Mouse (Mus musculus): Measurements from ENCODE around the gene Klk8. TPM values are rescaled to one million over a fixed set of nuclear protein-coding genes. Genes with fewer than 3 reads are reported as not detected.

Klk8 gene
- polyA plus RNA-seq, 1 experiment: not detected

- Histone ChIP-seq H3K4me1 (ENCODE audit: control insufficient read depth, insufficient read depth, low read length) (no peaks in the 10 kb centered on the region), H3K27ac (ENCODE audit: insufficient read depth, low read depth, low read length) (no peak overlapping the region), H3K4me3 (ENCODE audit: insufficient read depth, low read depth, low read length) (no peak overlapping the region)
- 53% methylated on average over 6 of the region's 6 CpGs for WGBS
- TF ChIP-seq CTCF (IDR thresholded peaks at IDR 0.05; ENCODE audit: insufficient read depth, low read depth, low read length) (no peak), POLR2A (IDR thresholded peaks at IDR 0.05; ENCODE audit: insufficient read depth, low read depth, low read length) (no peak)
These were observed 22.6 kb upstream of the Klk8 start for GRCm38 (mm10) chr7:43774802-43775201.

GRCm38 (mm10) chr7:43775311-43776057, 21.9 kb upstream of the Klk8 start:
- TF ChIP-seq POLR2A (IDR thresholded peaks at IDR 0.05; ENCODE audit: insufficient read depth, low read depth, low read length): no peak
- no peak for TF ChIP-seq CTCF (IDR thresholded peaks at IDR 0.05; ENCODE audit: insufficient read depth, low read depth, low read length)
- WGBS: 64% methylated on average over 7 of the region's 7 CpGs
- Histone ChIP-seq H3K27ac (ENCODE audit: insufficient read depth, low read depth, low read length) (no peak overlapping the region), H3K4me3 (ENCODE audit: insufficient read depth, low read depth, low read length) (no peak overlapping the region), H3K4me1 (ENCODE audit: control insufficient read depth, insufficient read depth, low read length) (peaks cover 3% of the 10 kb centered on the region; the same call in 1 of the 2 replicates)

GRCm38 (mm10) chr7:43776506-43776905, 20.9 kb upstream of the Klk8 start:
- WGBS: 90% methylated on average over 5 of the region's 5 CpGs
- Histone ChIP-seq H3K4me1 (ENCODE audit: control insufficient read depth, insufficient read depth, low read length) (peaks cover 8% of the 10 kb centered on the region; the same call in 1 of the 2 replicates), H3K4me3 (ENCODE audit: insufficient read depth, low read depth, low read length) (no peak overlapping the region), H3K27ac (ENCODE audit: insufficient read depth, low read depth, low read length) (no peak overlapping the region)
- no peak for TF ChIP-seq CTCF (IDR thresholded peaks at IDR 0.05; ENCODE audit: insufficient read depth, low read depth, low read length)
- TF ChIP-seq POLR2A (IDR thresholded peaks at IDR 0.05; ENCODE audit: insufficient read depth, low read depth, low read length): no peak

GRCm38 (mm10) chr7:43777423-43777822, 20.0 kb upstream of the Klk8 start:
- Histone ChIP-seq H3K4me3 (ENCODE audit: insufficient read depth, low read depth, low read length) (no peak overlapping the region), H3K4me1 (ENCODE audit: control insufficient read depth, insufficient read depth, low read length) (peaks cover 8% of the 10 kb centered on the region; the same call in 1 of the 2 replicates), H3K27ac (ENCODE audit: insufficient read depth, low read depth, low read length) (no peak overlapping the region)
- WGBS: 87% methylated on average over 12 of the region's 12 CpGs
- TF ChIP-seq CTCF (IDR thresholded peaks at IDR 0.05; ENCODE audit: insufficient read depth, low read depth, low read length) (no peak), POLR2A (IDR thresholded peaks at IDR 0.05; ENCODE audit: insufficient read depth, low read depth, low read length) (no peak)

GRCm38 (mm10) chr7:43778176-43778970, 19.0 kb upstream of the Klk8 start:
- TF ChIP-seq POLR2A (IDR thresholded peaks at IDR 0.05; ENCODE audit: insufficient read depth, low read depth, low read length): no peak
- TF ChIP-seq CTCF (IDR thresholded peaks at IDR 0.05; ENCODE audit: insufficient read depth, low read depth, low read length): no peak
- Histone ChIP-seq H3K4me1 (ENCODE audit: control insufficient read depth, insufficient read depth, low read length) (peaks cover 12% of the 10 kb centered on the region), H3K27ac (ENCODE audit: insufficient read depth, low read depth, low read length) (no peak overlapping the region), H3K4me3 (ENCODE audit: insufficient read depth, low read depth, low read length) (no peak overlapping the region)
- 91% methylated on average over 10 of the region's 10 CpGs for WGBS

GRCm38 (mm10) chr7:43780241-43780640, 17.1 kb upstream of the Klk8 start:
- Histone ChIP-seq H3K4me3 (ENCODE audit: insufficient read depth, low read depth, low read length) (no peak overlapping the region), H3K27ac (ENCODE audit: insufficient read depth, low read depth, low read length) (no peak overlapping the region), H3K4me1 (ENCODE audit: control insufficient read depth, insufficient read depth, low read length) (peaks cover 12% of the 10 kb centered on the region)
- WGBS: 46% methylated on average over 6 of the region's 6 CpGs
- TF ChIP-seq CTCF (IDR thresholded peaks at IDR 0.05; ENCODE audit: insufficient read depth, low read depth, low read length) (no peak), POLR2A (IDR thresholded peaks at IDR 0.05; ENCODE audit: insufficient read depth, low read depth, low read length) (no peak)

GRCm38 (mm10) chr7:43780746-43781145, 16.6 kb upstream of the Klk8 start, which contains the start of gene Klk10:
TSS of gene Klk10 (plus strand) at chr7:43781035.
- H3K4me1 ChIP-seq (ENCODE audit: control insufficient read depth, insufficient read depth, low read length): peaks cover 12% of the 10 kb centered on the region
- no peak within 1 kb of the TSS for H3K4me3 ChIP-seq (ENCODE audit: insufficient read depth, low read depth, low read length)
- 39% methylated on average over 5 of the region's 5 CpGs for WGBS
- TF ChIP-seq POLR2A (IDR thresholded peaks at IDR 0.05; ENCODE audit: insufficient read depth, low read depth, low read length) (no peak), CTCF (IDR thresholded peaks at IDR 0.05; ENCODE audit: insufficient read depth, low read depth, low read length) (no peak)
- H3K27ac ChIP-seq (ENCODE audit: insufficient read depth, low read depth, low read length): no peak within 1 kb of the TSS

- TF ChIP-seq POLR2A (IDR thresholded peaks at IDR 0.05; ENCODE audit: insufficient read depth, low read depth, low read length): no peak
- TF ChIP-seq CTCF (IDR thresholded peaks at IDR 0.05; ENCODE audit: insufficient read depth, low read depth, low read length): no peak
- Histone ChIP-seq H3K27ac (ENCODE audit: insufficient read depth, low read depth, low read length) (no peak overlapping the region), H3K4me3 (ENCODE audit: insufficient read depth, low read depth, low read length) (no peak overlapping the region), H3K4me1 (ENCODE audit: control insufficient read depth, insufficient read depth, low read length) (peaks cover 12% of the 10 kb centered on the region)
- 93% methylated on average over 11 of the region's 11 CpGs for WGBS
These were observed 15.8 kb upstream of the Klk8 start for GRCm38 (mm10) chr7:43781541-43781940.
